Comparison of ENCODE assay signal across 20 mouse cellular contexts in genomic region chr1:144200496-144200895, GRCm38 (mm10). TPM values are rescaled to one million over a fixed set of nuclear protein-coding genes. Genes with fewer than 3 reads are reported as not detected.
DNase-seq lines count a peak whose midpoint lies in the region; ATAC-seq and TF ChIP-seq lines count a peak whose summit lies in the region.
"Had no signal": no experiment of that assay in that cellular context is flagged by ENCODE, and none has a peak within 500 bp of the region (broad histone marks: within the 10 kb centered on the region; RNA-seq: fewer than 3 reads in every experiment).

No protein-coding gene starts in this region.

- peak overlapping the region; percentile 98 for H3K27ac ChIP-seq in bone marrow macrophage, adult 2 months (ENCODE audit: insufficient read depth, low read depth, low read length)
- peak overlapping the region; percentile 95 for H3K27ac ChIP-seq in macrophage
- H3K27ac ChIP-seq in midbrain, embryonic 11.5 days (ENCODE audit: low read depth, low read length) = no peak overlapping the region
- no peak overlapping the region for H3K27ac ChIP-seq in layer of hippocampus, adult 2 months
- H3K27ac ChIP-seq: embryonic facial prominence, embryonic 12.5 days; kidney, postnatal 0 days; limb, embryonic 10.5 days; neural tube, embryonic 15.5 days; stomach, postnatal 0 days had no signal

- no peak overlapping the region for H3K9ac ChIP-seq in midbrain, embryonic 11.5 days (ENCODE audit: low read length)
- H3K9ac ChIP-seq: embryonic facial prominence, embryonic 12.5 days; lung, embryonic 14.5 days; neural tube, embryonic 15.5 days had no signal

- 49% methylated on average over 2 of the region's 2 CpGs for WGBS in lung, adult 2 months
- WGBS in macrophage (ENCODE audit: missing documents) = 0% methylated on average over 2 of the region's 2 CpGs
- 76% methylated on average over 2 of the region's 2 CpGs for WGBS in midbrain, embryonic 11.5 days

- H3K9me3 ChIP-seq in midbrain, embryonic 11.5 days (ENCODE audit: control insufficient read depth, low read length) = no peaks in the 10 kb centered on the region
- H3K9me3 ChIP-seq: embryonic facial prominence, embryonic 12.5 days; limb, embryonic 10.5 days; neural tube, embryonic 15.5 days had no signal

- no peak for ATAC-seq in midbrain, embryonic 11.5 days (ENCODE audit: low FRiP score)
- ATAC-seq: midbrain, embryonic 16.5 days had no signal

- H3K27me3 ChIP-seq in midbrain, embryonic 11.5 days (ENCODE audit: control insufficient read depth, insufficient read depth, low read length) = no peaks in the 10 kb centered on the region
- H3K27me3 ChIP-seq: embryonic facial prominence, embryonic 12.5 days; neural tube, embryonic 15.5 days had no signal

- no peaks in the 10 kb centered on the region for H3K36me3 ChIP-seq in macrophage (ENCODE audit: inconsistent target)
- H3K36me3 ChIP-seq in midbrain, embryonic 11.5 days (ENCODE audit: control insufficient read depth, insufficient read depth, low read length) = no peaks in the 10 kb centered on the region
- H3K36me3 ChIP-seq: embryonic facial prominence, embryonic 12.5 days; limb, embryonic 10.5 days; neural tube, embryonic 15.5 days had no signal

- H3K4me2 ChIP-seq in midbrain, embryonic 11.5 days = no peak overlapping the region
- H3K4me2 ChIP-seq: embryonic facial prominence, embryonic 12.5 days; lung, embryonic 14.5 days; neural tube, embryonic 15.5 days had no signal

- no peak for TF ChIP-seq POLR2A in lung, adult 2 months (IDR thresholded peaks at IDR 0.05; ENCODE audit: borderline replicate concordance, extremely low read depth, low read depth, low read length)
- TF ChIP-seq POLR2A in bone marrow macrophage, adult 2 months (IDR thresholded peaks at IDR 0.05; ENCODE audit: borderline replicate concordance, low read depth, low read length) = no peak

- peak; percentile 51 for DNase-seq in lung, postnatal 36 days
- no peak for DNase-seq in lung, adult 2 months
- no peak for DNase-seq in midbrain, embryonic 11.5 days (ENCODE audit: low spot score, missing footprints)
- no peak for DNase-seq in kidney, postnatal 4 days
- no peak for DNase-seq in layer of hippocampus, adult 2 months (ENCODE audit: low spot score in 2 of 2)
- DNase-seq: cerebellum, postnatal 25 days; layer of hippocampus, postnatal 36 days; lung, embryonic 14.5 days; thymus, postnatal 4 days had no signal

- no peak for TF ChIP-seq CTCF in lung, adult 2 months (IDR thresholded peaks at IDR 0.05; ENCODE audit: insufficient read depth, low read length)
- no peak for TF ChIP-seq CTCF in bone marrow macrophage, adult 2 months (IDR thresholded peaks at IDR 0.05; ENCODE audit: low read depth, low read length)
- no peak for TF ChIP-seq CTCF in layer of hippocampus, adult 2 months (conservative IDR thresholded peaks at IDR 0.05)

- no peaks in the 10 kb centered on the region for H3K79me2 ChIP-seq in macrophage (ENCODE audit: inconsistent target)

- H3K4me3 ChIP-seq in lung, adult 2 months (replicated peaks; ENCODE audit: extremely low read depth, low read depth, low read length) = no peak overlapping the region
- no peak overlapping the region for H3K4me3 ChIP-seq in bone marrow macrophage, adult 2 months (ENCODE audit: insufficient read depth, low read length)
- no peak overlapping the region for H3K4me3 ChIP-seq in macrophage (ENCODE audit: inconsistent target)
- H3K4me3 ChIP-seq in midbrain, embryonic 11.5 days (ENCODE audit: low read depth, low read length) = no peak overlapping the region
- no peak overlapping the region for H3K4me3 ChIP-seq in layer of hippocampus, adult 2 months
- H3K4me3 ChIP-seq: embryonic facial prominence, embryonic 12.5 days; limb, embryonic 10.5 days; neural tube, embryonic 15.5 days had no signal

- no peaks in the 10 kb centered on the region for H3K4me1 ChIP-seq in lung, adult 2 months (ENCODE audit: control insufficient read depth, insufficient read depth, low read length)
- H3K4me1 ChIP-seq in bone marrow macrophage, adult 2 months (ENCODE audit: control insufficient read depth, insufficient read depth, low read length) = peaks cover 38% of the 10 kb centered on the region
- H3K4me1 ChIP-seq in midbrain, embryonic 11.5 days (ENCODE audit: control insufficient read depth, insufficient read depth, low read length) = no peaks in the 10 kb centered on the region
- H3K4me1 ChIP-seq: embryonic facial prominence, embryonic 12.5 days; limb, embryonic 10.5 days; neural tube, embryonic 15.5 days had no signal

RNA-seq across cellular contexts. Expression of gene Rgs13, which starts 23.3 kb away (rescaled TPM):
- polyA plus RNA-seq in lung, adult 2 months (2012; rRNA removed) = not detected in 2 replicates
- polyA plus RNA-seq in bone marrow macrophage, adult 2 months (2012; ENCODE audit: insufficient read depth, insufficient read length, missing spikeins) = not detected in 2 replicates
- total RNA-seq in macrophage (2018; cell fraction: chromatin; rRNA removed) = not detected
- total RNA-seq in macrophage (2018; cell fraction: cytosol; rRNA removed) = not detected
- not detected for total RNA-seq in macrophage (2018; cell fraction: nucleus; rRNA removed)
- not detected in 3 replicates for polyA plus RNA-seq in macrophage (2018)
- polyA plus RNA-seq in midbrain, embryonic 11.5 days (2014; fragmentation: Nextera tagmentation; extraction: Ambion mirVana) = 4.1 and 4.7 TPM in 2 replicates
- 1 to 10 TPM; 1.1 to 1.4 TPM for total RNA-seq in layer of hippocampus, adult 2 months (2021)
- polyA plus RNA-seq: heart, embryonic 14.5 days; kidney, postnatal 0 days; limb, embryonic 10.5 days; lung, embryonic 14.5 days had no signal

RNA-seq across cellular contexts. Expression of gene Rgs1, which starts 48.5 kb away (rescaled TPM):
- 0.09 and 0.40 TPM in 2 replicates for polyA plus RNA-seq in lung, adult 2 months (2012; rRNA removed)
- 17.6 and 19.5 TPM in 2 replicates for polyA plus RNA-seq in bone marrow macrophage, adult 2 months (2012; ENCODE audit: insufficient read depth, insufficient read length, missing spikeins)
- total RNA-seq in macrophage (2018; cell fraction: chromatin; rRNA removed) = 1,000 to 10,000 TPM in 10 of 26 experiments, 100 to 1,000 TPM in 16; 103 to 1,683 (median 774) TPM
- 1,000 to 10,000 TPM in 10 of 26 experiments, 100 to 1,000 TPM in 16; 101 to 2,461 (median 791) TPM for total RNA-seq in macrophage (2018; cell fraction: cytosol; rRNA removed)
- 1,000 to 10,000 TPM in 14 of 26 experiments, 100 to 1,000 TPM in 12; 145 to 2,115 (median 1,148) TPM for total RNA-seq in macrophage (2018; cell fraction: nucleus; rRNA removed)
- polyA plus RNA-seq in macrophage (2018) = 91.7 to 459 TPM (median 223 TPM) in 3 replicates
- polyA plus RNA-seq in midbrain, embryonic 11.5 days (2014; fragmentation: Nextera tagmentation; extraction: Ambion mirVana) = not detected in 2 replicates
- under 1 TPM in 1 of 2 experiments, not detected in 1; 0.27 TPM for total RNA-seq in layer of hippocampus, adult 2 months (2021)
- total RNA-seq: ES-E14 had no signal
- polyA plus RNA-seq: forebrain, embryonic 11.5 days; limb, embryonic 10.5 days; midbrain, embryonic 16.5 days; neural tube, embryonic 15.5 days had no signal

Comparison
In these comparisons a context has a peak if more than half of its experiments do, and no peak if none do; other contexts are left out.
1. H3K27ac ChIP-seq: peak in bone marrow macrophage, adult 2 months (single experiment) and macrophage (single experiment); none in midbrain, embryonic 11.5 days (single experiment) and layer of hippocampus, adult 2 months (single experiment).
2. RNA of gene Rgs1, which starts 48.5 kb away (polyA plus RNA-seq): 91.7 to 459 TPM in macrophage and 17.6 to 19.5 TPM in bone marrow macrophage, adult 2 months; 0.09 to 0.40 TPM in lung, adult 2 months and not detected in midbrain, embryonic 11.5 days; every median in the first group is over 10 times any median in the second.